21 mouse cellular contexts compared by ENCODE assay signal in genomic region chr19:34904032-34904431, GRCm38 (mm10). TPM values are rescaled to one million over a fixed set of nuclear protein-coding genes. Genes with fewer than 3 reads are reported as not detected.
DNase-seq lines count a peak whose midpoint lies in the region; ATAC-seq and TF ChIP-seq lines count a peak whose summit lies in the region.
"Had no signal": no experiment of that assay in that cellular context is flagged by ENCODE, and none has a peak within 500 bp of the region (broad histone marks: within the 10 kb centered on the region; RNA-seq: fewer than 3 reads in every experiment).

No protein-coding gene starts in this region.

- ATAC-seq in neural tube, embryonic 15.5 days (ENCODE audit: low FRiP score) = no peak
- ATAC-seq: CD4-positive, CD25-positive, alpha-beta regulatory T cell, adult 4 months; forebrain, embryonic 13.5 days; forebrain, embryonic 15.5 days; forebrain, postnatal 0 days had no signal

- peak overlapping the region; percentile 63 for H3K27ac ChIP-seq in MEL (ENCODE audit: control insufficient read depth, low read depth, low read length)
- H3K27ac ChIP-seq in neural tube, embryonic 15.5 days (replicated peaks) = no peak overlapping the region
- H3K27ac ChIP-seq: embryonic facial prominence, embryonic 10.5 days; embryonic facial prominence, embryonic 12.5 days; forebrain, embryonic 13.5 days; forebrain, embryonic 15.5 days had no signal

- 82% methylated on average over 5 of the region's 5 CpGs for WGBS in neural tube, embryonic 15.5 days

- DNase-seq in ES-CJ7 (ENCODE audit: low read depth, low spot score) (peak; percentile 84), MEL (ENCODE audit: low read depth, low spot score) (no peak), ZHBTc4 (ENCODE audit: low read depth, low spot score) (peak; percentile 83)
- DNase-seq in cerebellum, postnatal 25 days = no peak
- DNase-seq: adrenal gland, adult 2 months; adrenal gland, postnatal 14 days; adrenal gland, postnatal 36 days; B cell, adult 2 months; cerebellum, adult 11-12 months; cerebellum, adult 8-10 months; cerebellum, adult 9-11 months; cerebellum, postnatal 14 days; forebrain, postnatal 0 days had no signal

- H3K4me3 ChIP-seq in MEL (ENCODE audit: control insufficient read depth in 1 of 2, insufficient read depth in 1 of 2, low read depth in 2 of 2, low read length in 2 of 2) = no peak overlapping the region
- no peak overlapping the region for H3K4me3 ChIP-seq in neural tube, embryonic 15.5 days (replicated peaks)
- H3K4me3 ChIP-seq: embryonic facial prominence, embryonic 10.5 days; embryonic facial prominence, embryonic 12.5 days; forebrain, embryonic 13.5 days; forebrain, embryonic 15.5 days had no signal

- no peaks in the 10 kb centered on the region for H3K9me3 ChIP-seq in MEL (replicated peaks; ENCODE audit: insufficient read depth, low read length)
- no peaks in the 10 kb centered on the region for H3K9me3 ChIP-seq in neural tube, embryonic 15.5 days (replicated peaks)
- H3K9me3 ChIP-seq: embryonic facial prominence, embryonic 10.5 days; embryonic facial prominence, embryonic 12.5 days; forebrain, embryonic 15.5 days had no signal

- no peak overlapping the region for H3K4me2 ChIP-seq in neural tube, embryonic 15.5 days
- H3K4me2 ChIP-seq: embryonic facial prominence, embryonic 12.5 days; forebrain, embryonic 13.5 days; forebrain, embryonic 15.5 days had no signal

- no peak for TF ChIP-seq POLR2A in MEL (IDR thresholded peaks at IDR 0.05; ENCODE audit: control insufficient read depth in 1 of 2, insufficient read depth in 1 of 2, low read depth in 1 of 2, low read length in 2 of 2, poor library complexity in 1 of 2)

- peaks cover 25 to 30% of the 10 kb centered on the region in 2 experiments for H3K4me1 ChIP-seq in MEL (ENCODE audit: control insufficient read depth in 1 of 2, insufficient read depth in 2 of 2, low read length in 2 of 2)
- no peaks in the 10 kb centered on the region for H3K4me1 ChIP-seq in neural tube, embryonic 15.5 days
- H3K4me1 ChIP-seq: embryonic facial prominence, embryonic 10.5 days; embryonic facial prominence, embryonic 12.5 days; forebrain, embryonic 13.5 days; forebrain, embryonic 15.5 days had no signal

- H3K36me3 ChIP-seq in MEL (ENCODE audit: control insufficient read depth in 1 of 2, insufficient read depth in 2 of 2, low read length in 2 of 2) = peaks cover 0 to 28% of the 10 kb centered on the region in 2 experiments; a peak in 2 of 4 replicates
- H3K36me3 ChIP-seq in neural tube, embryonic 15.5 days = no peaks in the 10 kb centered on the region
- H3K36me3 ChIP-seq: embryonic facial prominence, embryonic 10.5 days; embryonic facial prominence, embryonic 12.5 days; forebrain, embryonic 15.5 days; G1E had no signal

- no peak for TF ChIP-seq CTCF in MEL (IDR thresholded peaks at IDR 0.05 in 2 of 3, conservative IDR thresholded peaks at IDR 0.05 in 1 of 3; ENCODE audit: control insufficient read depth in 1 of 3, insufficient read depth in 1 of 3, low read depth in 2 of 3, low read length in 3 of 3, poor library complexity in 1 of 3, severe bottlenecking in 1 of 3)

- no peaks in the 10 kb centered on the region for H3K79me2 ChIP-seq in MEL (ENCODE audit: control insufficient read depth, insufficient read depth, low read length, poor library complexity)

- H3K9ac ChIP-seq in MEL (ENCODE audit: control insufficient read depth, low read depth, low read length, poor library complexity, severe bottlenecking) = no peak overlapping the region
- no peak overlapping the region for H3K9ac ChIP-seq in neural tube, embryonic 15.5 days (replicated peaks)
- H3K9ac ChIP-seq: embryonic facial prominence, embryonic 12.5 days; forebrain, embryonic 13.5 days; forebrain, embryonic 15.5 days; forebrain, postnatal 0 days had no signal

- TF ChIP-seq EP300 in MEL (IDR thresholded peaks at IDR 0.05; ENCODE audit: low read depth in 1 of 2, low read length in 2 of 2) = no peak

- no peaks in the 10 kb centered on the region for H3K27me3 ChIP-seq in MEL (ENCODE audit: control insufficient read depth in 1 of 2, insufficient read depth in 2 of 2, low read length in 2 of 2)
- no peaks in the 10 kb centered on the region for H3K27me3 ChIP-seq in neural tube, embryonic 15.5 days (replicated peaks)
- H3K27me3 ChIP-seq: CH12.LX; embryonic facial prominence, embryonic 12.5 days; forebrain, embryonic 13.5 days; forebrain, embryonic 15.5 days had no signal

- no peak for TF ChIP-seq RAD21 in MEL (IDR thresholded peaks at IDR 0.05; ENCODE audit: low read depth, low read length)

TF ChIP-seq in MEL, 35 proteins besides CTCF, POLR2A, EP300 and RAD21:
- TF ChIP-seq TBP (IDR thresholded peaks at IDR 0.05; ENCODE audit: low read depth, low read length) (no peak), GATA1 (IDR thresholded peaks at IDR 0.05; ENCODE audit: low read depth, low read length) (no peak), MAFK (IDR thresholded peaks at IDR 0.05; ENCODE audit: borderline replicate concordance, low read depth, low read length) (no peak), ZC3H11A (IDR thresholded peaks at IDR 0.05; ENCODE audit: low read depth, low read length) (no peak), TAL1 (IDR thresholded peaks at IDR 0.05; ENCODE audit: low read length) (no peak), MAX (IDR thresholded peaks at IDR 0.05; ENCODE audit: low read length) (no peak), E2F4 (IDR thresholded peaks at IDR 0.05; ENCODE audit: borderline replicate concordance, low read depth, low read length) (no peak)

RNA-seq across cellular contexts. Expression of gene Kif20b, which starts 18.1 kb away (rescaled TPM):
- 40.0 and 48.8 TPM in 2 replicates for total RNA-seq in MEL (2012; rRNA removed)
- polyA plus RNA-seq in MEL (2012; ENCODE audit: insufficient read depth in 1 of 2, insufficient read length in 2 of 2, low read depth in 1 of 2, low replicate concordance in 2 of 2, missing spikeins in 1 of 2) = 10 to 100 TPM; 41.6 to 55.5 TPM
- polyA plus RNA-seq in neural tube, embryonic 15.5 days (2015; fragmentation: Nextera tagmentation; extraction: Ambion mirVana) = 8.5 and 21.8 TPM in 2 replicates
- polyA plus RNA-seq: adrenal gland, adult 2 months had no signal

RNA-seq across cellular contexts. Expression of gene Pank1, which starts 24.8 kb away (rescaled TPM):
- total RNA-seq in MEL (2012; rRNA removed) = 6.3 and 7.2 TPM in 2 replicates
- polyA plus RNA-seq in MEL (2012; ENCODE audit: insufficient read depth in 1 of 2, insufficient read length in 2 of 2, low read depth in 1 of 2, low replicate concordance in 2 of 2, missing spikeins in 1 of 2) = 1 to 10 TPM in 1 of 2 experiments, not detected in 1; 7.6 TPM
- polyA plus RNA-seq in neural tube, embryonic 15.5 days (2015; fragmentation: Nextera tagmentation; extraction: Ambion mirVana) = 9.7 and 10.7 TPM in 2 replicates

Comparison
In these comparisons a context has a peak if more than half of its experiments do, and no peak if none do; other contexts are left out.
1. DNase-seq: peak in ES-CJ7 (single experiment) and ZHBTc4 (single experiment); none in MEL (single experiment) and cerebellum, postnatal 25 days (0 of 2).